Mouse (Mus musculus): ENCODE measurements around the gene Fam71a.

DNA sequence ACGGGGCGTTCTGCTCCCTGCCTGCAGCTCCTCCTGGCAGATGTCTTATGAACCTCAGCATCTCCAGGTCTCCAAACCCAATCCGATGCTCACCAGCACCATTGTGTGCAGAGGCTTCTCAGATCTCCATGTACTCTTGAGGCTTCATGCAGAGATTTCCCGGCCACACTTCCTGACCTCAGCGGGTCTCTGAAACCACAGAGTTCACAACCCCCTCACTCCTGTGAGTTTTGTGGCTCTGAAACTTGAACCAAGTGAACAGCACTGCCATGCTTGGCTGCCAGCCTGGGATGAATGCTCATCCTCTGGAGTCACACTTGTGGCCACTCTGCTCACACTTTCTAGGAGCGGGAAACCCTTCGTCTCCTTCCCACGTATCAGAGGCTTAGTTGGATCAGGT lies 23.6 kb downstream of the Fam71a start:
- TF ChIP-seq CTCF (IDR thresholded peaks at IDR 0.05) (no peak), EP300 (IDR thresholded peaks at IDR 0.05) (no peak)
